Mouse (Mus musculus): ENCODE data around the gene Fxyd5. TPM values are rescaled to one million over a fixed set of nuclear protein-coding genes. Genes with fewer than 3 reads are reported as not detected.
A peak's percentile ranks its signal among the peaks of the same experiment; 100 is the strongest.

Gene Fxyd5
- total and polyA plus RNA-seq, 3 experiments = 30.5 to 55.2 (median 31.1) TPM

DNA sequence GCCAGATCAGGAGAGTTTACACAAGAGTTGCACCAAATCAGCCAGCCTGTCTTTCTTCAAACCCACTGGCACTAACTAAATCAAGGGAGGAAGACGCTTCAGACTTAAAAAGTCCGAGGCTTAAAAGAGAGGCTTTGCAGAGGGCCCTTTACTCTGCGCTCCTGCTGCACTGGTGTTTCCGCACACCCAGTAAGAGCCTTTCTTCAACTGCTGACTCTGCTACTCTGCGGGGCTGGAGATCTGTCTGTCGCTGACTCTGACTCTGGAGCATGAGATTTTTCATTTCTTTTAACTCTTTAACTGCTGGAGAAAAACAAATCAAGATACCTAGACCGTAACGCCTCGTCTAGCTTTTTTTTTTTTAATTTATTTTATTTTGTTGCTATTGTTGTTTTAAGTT, 41.9 kb upstream of the Fxyd5 start:
- Histone ChIP-seq H3K9ac (ENCODE audit: low read depth, low read length) (no peak overlapping the region), H3K27me3 (ENCODE audit: control insufficient read depth, insufficient read depth, low read length) (no peaks in the 10 kb centered on the region), H3K4me1 (ENCODE audit: control insufficient read depth, insufficient read depth, low read length) (peaks cover 18% of the 10 kb centered on the region), H3K4me3 (no peak overlapping the region), H3K36me3 (ENCODE audit: control insufficient read depth, insufficient read depth, low read length) (no peaks in the 10 kb centered on the region), H3K79me2 (replicated peaks; ENCODE audit: control insufficient read depth, insufficient read depth, low read length) (no peaks in the 10 kb centered on the region), H3K27ac (peak overlapping the region; percentile 87)
- intact Hi-C loops (cut with DNase I) = no loop called here
- DNase-seq = no peak
- TF ChIP-seq EP300 (IDR thresholded peaks at IDR 0.05; ENCODE audit: insufficient read depth, low read depth, low read length) (no peak), POLR2A (IDR thresholded peaks at IDR 0.05; ENCODE audit: insufficient read depth, low read depth, low read length) (no peak), CTCF (IDR thresholded peaks at IDR 0.05) (no peak)
- 72% methylated on average over 9 of the region's 9 CpGs for WGBS

GRCm38 (mm10) chr7:31082831-31083588, 40.7 kb upstream of the Fxyd5 start:
- no peak overlapping the region for H3K4me3 ChIP-seq
- peaks cover 16% of the 10 kb centered on the region for H3K4me1 ChIP-seq (ENCODE audit: control insufficient read depth, insufficient read depth, low read length)
- intact Hi-C loops (cut with DNase I) = no loop called here
- no peaks in the 10 kb centered on the region for H3K36me3 ChIP-seq (ENCODE audit: control insufficient read depth, insufficient read depth, low read length)
- peak overlapping the region; percentile 87 for H3K27ac ChIP-seq
- peak overlapping the region; percentile 21 for H3K9ac ChIP-seq (ENCODE audit: low read depth, low read length)
- WGBS = 58% methylated on average over 14 of the region's 14 CpGs
- H3K27me3 ChIP-seq (ENCODE audit: control insufficient read depth, insufficient read depth, low read length) = no peaks in the 10 kb centered on the region
- DNase-seq = peak; percentile 82 to 88
- no peak for TF ChIP-seq CTCF (IDR thresholded peaks at IDR 0.05)
- TF ChIP-seq POLR2A (IDR thresholded peaks at IDR 0.05; ENCODE audit: insufficient read depth, low read depth, low read length) = peak; percentile 42; the same call in 1 of the 2 replicates
- TF ChIP-seq EP300 (IDR thresholded peaks at IDR 0.05; ENCODE audit: insufficient read depth, low read depth, low read length) = peak; percentile 98
- no peaks in the 10 kb centered on the region for H3K79me2 ChIP-seq (replicated peaks; ENCODE audit: control insufficient read depth, insufficient read depth, low read length)

DNA sequence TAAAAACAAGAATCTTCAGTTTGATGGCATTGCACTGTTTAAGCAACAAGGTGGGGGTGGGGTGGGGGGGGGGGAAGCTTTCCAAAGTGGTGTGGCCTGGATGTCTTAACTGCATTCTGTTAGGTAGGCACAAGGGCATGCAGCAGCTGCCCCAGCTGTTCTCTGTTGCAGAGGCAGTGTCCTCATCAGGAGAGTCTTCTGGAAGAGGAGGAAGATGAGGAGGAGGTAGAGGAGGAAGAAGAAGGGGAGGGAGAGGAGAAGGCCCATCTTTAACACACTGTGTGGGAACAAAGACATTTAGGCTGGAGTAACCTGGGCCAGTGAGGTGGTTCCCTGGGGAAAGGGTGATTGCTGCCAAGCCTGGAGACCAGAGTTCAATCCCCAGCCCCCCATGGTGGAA, 39.8 kb upstream of the Fxyd5 start:
- no peaks in the 10 kb centered on the region for H3K79me2 ChIP-seq (replicated peaks; ENCODE audit: control insufficient read depth, insufficient read depth, low read length)
- no peak overlapping the region for H3K4me3 ChIP-seq
- no peak for DNase-seq
- H3K27ac ChIP-seq = peak overlapping the region; percentile 87
- no peaks in the 10 kb centered on the region for H3K27me3 ChIP-seq (ENCODE audit: control insufficient read depth, insufficient read depth, low read length)
- no peak for TF ChIP-seq EP300 (IDR thresholded peaks at IDR 0.05; ENCODE audit: insufficient read depth, low read depth, low read length)
- TF ChIP-seq POLR2A (IDR thresholded peaks at IDR 0.05; ENCODE audit: insufficient read depth, low read depth, low read length) = no peak
- no peak for TF ChIP-seq CTCF (IDR thresholded peaks at IDR 0.05)
- peaks cover 16% of the 10 kb centered on the region for H3K4me1 ChIP-seq (ENCODE audit: control insufficient read depth, insufficient read depth, low read length)
- no peak overlapping the region; the same call in 1 of the 2 replicates for H3K9ac ChIP-seq (ENCODE audit: low read depth, low read length)
- intact Hi-C loops (cut with DNase I) = no loop called here
- H3K36me3 ChIP-seq (ENCODE audit: control insufficient read depth, insufficient read depth, low read length) = no peaks in the 10 kb centered on the region

- DNase-seq = no peak
- intact Hi-C loops (cut with DNase I) = loop anchor here (2.0 kb wide), 1 partner anchor 22 kb away; the partner anchor contains the start of gene Lgi4
These were observed 38.8 kb upstream of the Fxyd5 start for GRCm38 (mm10) chr7:31081106-31081505.

GRCm38 (mm10) chr7:31080611-31081010, 38.3 kb upstream of the Fxyd5 start:
- Histone ChIP-seq H3K4me1 (ENCODE audit: control insufficient read depth, insufficient read depth, low read length) (peaks cover 14% of the 10 kb centered on the region), H3K79me2 (replicated peaks; ENCODE audit: control insufficient read depth, insufficient read depth, low read length) (no peaks in the 10 kb centered on the region), H3K27me3 (ENCODE audit: control insufficient read depth, insufficient read depth, low read length) (no peaks in the 10 kb centered on the region), H3K9ac (ENCODE audit: low read depth, low read length) (no peak overlapping the region), H3K36me3 (ENCODE audit: control insufficient read depth, insufficient read depth, low read length) (no peaks in the 10 kb centered on the region), H3K4me3 (no peak overlapping the region), H3K27ac (no peak overlapping the region)
- WGBS = 76% methylated on average over 3 of the region's 3 CpGs
- intact Hi-C loops (cut with DNase I) = loop anchor here (2.0 kb wide), 1 partner anchor 22 kb away; the partner anchor contains the start of gene Lgi4
- TF ChIP-seq POLR2A (IDR thresholded peaks at IDR 0.05; ENCODE audit: insufficient read depth, low read depth, low read length) (no peak), CTCF (IDR thresholded peaks at IDR 0.05) (no peak), EP300 (IDR thresholded peaks at IDR 0.05; ENCODE audit: insufficient read depth, low read depth, low read length) (no peak)
- DNase-seq = no peak

More at GRCm38 (mm10) chr7:31081106-31081505, 38.8 kb upstream of the Fxyd5 start:
- 56% methylated on average over 1 of the region's 1 CpGs for WGBS
- Histone ChIP-seq H3K9ac (ENCODE audit: low read depth, low read length) (no peak overlapping the region), H3K36me3 (ENCODE audit: control insufficient read depth, insufficient read depth, low read length) (no peaks in the 10 kb centered on the region), H3K4me1 (ENCODE audit: control insufficient read depth, insufficient read depth, low read length) (peaks cover 16% of the 10 kb centered on the region), H3K27me3 (ENCODE audit: control insufficient read depth, insufficient read depth, low read length) (no peaks in the 10 kb centered on the region), H3K4me3 (no peak overlapping the region), H3K79me2 (replicated peaks; ENCODE audit: control insufficient read depth, insufficient read depth, low read length) (no peaks in the 10 kb centered on the region), H3K27ac (no peak overlapping the region; the same call in 1 of the 2 replicates)
- no peak for TF ChIP-seq EP300 (IDR thresholded peaks at IDR 0.05; ENCODE audit: insufficient read depth, low read depth, low read length)
- TF ChIP-seq CTCF (IDR thresholded peaks at IDR 0.05) = no peak
- TF ChIP-seq POLR2A (IDR thresholded peaks at IDR 0.05; ENCODE audit: insufficient read depth, low read depth, low read length) = no peak

DNA sequence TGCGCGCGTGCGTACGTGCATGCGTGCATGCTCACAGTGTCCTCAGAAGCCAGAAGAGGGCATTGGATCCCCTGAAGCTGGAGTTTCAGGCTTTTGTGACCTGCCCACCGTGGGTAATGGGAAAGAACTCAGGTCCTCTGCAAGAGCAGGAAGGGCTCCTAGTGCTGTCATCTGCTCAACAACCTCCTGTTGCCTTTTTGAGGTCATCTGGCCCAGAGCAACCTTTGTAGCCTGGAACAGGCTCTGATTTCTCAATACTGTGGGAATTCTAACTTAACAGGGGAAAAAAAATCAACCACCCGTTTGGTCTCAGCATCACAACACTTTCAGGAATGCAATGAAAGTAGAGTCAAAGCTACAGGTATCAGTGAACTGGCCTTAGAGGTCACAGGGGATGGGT, 37.4 kb upstream of the Fxyd5 start:
- 82% methylated on average over 8 of the region's 8 CpGs for WGBS
- H3K27me3 ChIP-seq (ENCODE audit: control insufficient read depth, insufficient read depth, low read length) = no peaks in the 10 kb centered on the region
- no peak for TF ChIP-seq CTCF (IDR thresholded peaks at IDR 0.05)
- intact Hi-C loops (cut with DNase I) = loop anchor here (2.0 kb wide), 2 partner anchors 17 to 21 kb away; partner anchors contain the start of gene Lgi4
- H3K4me1 ChIP-seq (ENCODE audit: control insufficient read depth, insufficient read depth, low read length) = peaks cover 10% of the 10 kb centered on the region
- H3K36me3 ChIP-seq (ENCODE audit: control insufficient read depth, insufficient read depth, low read length) = no peaks in the 10 kb centered on the region
- H3K79me2 ChIP-seq (replicated peaks; ENCODE audit: control insufficient read depth, insufficient read depth, low read length) = no peaks in the 10 kb centered on the region
- no peak overlapping the region for H3K9ac ChIP-seq (ENCODE audit: low read depth, low read length)
- H3K27ac ChIP-seq = no peak overlapping the region
- DNase-seq = no peak
- no peak overlapping the region for H3K4me3 ChIP-seq

All from heart, adult 2 months (tissue).